Mouse (Mus musculus) neural tube, embryonic 10.5 days (tissue): ENCODE measurements around the gene Olfr1238.

Source experiments
- DNase-seq: peaks from one replicate; pipeline ENCODE4 v3.0.0-alpha.2; 2017; ENCODE audit warnings: low spot score; ENCODE audit errors: extremely low spot score

Olfr1238 gene

DNA sequence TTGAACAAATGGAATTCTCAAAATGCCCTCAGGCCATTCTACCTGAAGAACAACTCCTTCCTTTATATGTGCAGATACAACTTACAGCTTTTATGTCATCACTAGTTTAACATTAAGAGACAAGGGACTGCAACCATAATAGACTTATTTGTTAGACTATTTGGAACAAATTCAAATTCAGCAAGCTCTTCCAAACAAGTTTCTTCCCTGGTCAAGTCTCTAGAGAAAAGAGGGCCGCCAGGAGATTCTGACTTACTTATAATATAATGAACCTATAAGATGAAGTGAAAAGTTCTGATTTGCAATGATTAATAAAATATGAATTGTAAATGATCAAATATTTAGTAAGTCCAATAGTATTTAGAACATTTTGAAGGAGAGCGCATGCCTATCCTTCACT is at the start of gene Olfr1238:
Gene Olfr1238 (minus strand): TSS at position 101 of the 400 bp plus-strand sequence.
- no peak for DNase-seq

DNA sequence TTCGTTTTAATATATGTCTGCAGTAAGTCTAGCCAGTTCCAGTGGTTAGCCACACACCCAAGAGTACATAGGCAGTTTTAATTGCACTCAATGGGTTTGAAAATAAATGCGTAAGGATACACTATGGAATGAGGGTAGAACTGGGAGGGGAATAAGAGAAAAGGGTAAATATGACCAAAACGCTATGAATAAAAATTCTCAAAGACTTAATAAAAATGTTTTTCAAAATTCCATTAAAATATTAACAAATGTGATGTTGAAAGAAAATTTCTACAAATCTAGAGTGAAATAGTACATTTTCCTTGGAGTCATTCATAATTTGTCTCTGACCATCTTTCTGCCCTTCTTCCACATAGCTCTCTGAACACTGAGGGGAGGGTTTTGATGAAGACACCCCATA is 33.4 kb upstream of the Olfr1238 start, which contains the start of gene Olfr1240:
Gene Olfr1240 (minus strand): TSS at position 101 of the 400 bp plus-strand sequence.
- no peak for DNase-seq

DNA sequence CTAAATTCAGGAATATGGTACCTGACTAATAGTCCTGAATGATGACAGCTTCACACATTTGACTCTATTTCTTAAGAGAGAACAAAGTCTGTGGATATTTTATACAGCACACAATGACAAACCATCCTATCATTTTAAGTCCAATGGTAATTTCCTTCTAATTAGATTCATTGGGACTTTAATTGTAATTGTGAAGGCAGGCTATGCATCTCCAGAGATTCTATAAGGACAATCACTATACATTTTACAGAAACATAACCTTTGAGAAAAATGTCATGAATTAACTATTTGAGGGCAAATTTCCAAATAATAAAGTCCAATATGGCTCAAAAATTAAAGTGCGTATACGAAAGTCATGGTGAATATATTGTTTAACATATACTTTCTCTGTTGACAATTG is 10.8 kb upstream of the Olfr1238 start, which contains the start of gene Olfr1239:
Gene Olfr1239 (minus strand): TSS at position 101 of the 400 bp plus-strand sequence.
- DNase-seq, result no peak

DNA sequence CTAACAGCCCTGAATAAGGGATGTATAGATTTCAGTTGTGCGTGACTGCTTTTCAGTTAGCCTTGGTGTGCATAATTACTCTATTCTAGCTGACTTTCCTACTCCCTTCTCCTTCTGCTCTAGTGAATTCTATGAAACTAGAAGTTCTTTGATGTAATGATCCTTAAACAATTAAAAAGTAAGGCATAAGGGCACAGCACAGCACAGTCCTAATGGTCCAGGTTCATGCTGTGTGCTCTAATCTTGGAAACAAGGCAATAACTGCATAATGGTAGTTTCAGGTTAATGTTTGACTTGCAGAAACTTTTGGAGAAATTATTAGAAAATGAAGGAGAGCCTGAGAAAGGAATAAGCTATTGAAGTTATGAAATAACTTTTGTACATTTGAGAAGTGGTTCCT is 5.1 kb upstream of the Olfr1238 start:
- no peak for DNase-seq

DNA sequence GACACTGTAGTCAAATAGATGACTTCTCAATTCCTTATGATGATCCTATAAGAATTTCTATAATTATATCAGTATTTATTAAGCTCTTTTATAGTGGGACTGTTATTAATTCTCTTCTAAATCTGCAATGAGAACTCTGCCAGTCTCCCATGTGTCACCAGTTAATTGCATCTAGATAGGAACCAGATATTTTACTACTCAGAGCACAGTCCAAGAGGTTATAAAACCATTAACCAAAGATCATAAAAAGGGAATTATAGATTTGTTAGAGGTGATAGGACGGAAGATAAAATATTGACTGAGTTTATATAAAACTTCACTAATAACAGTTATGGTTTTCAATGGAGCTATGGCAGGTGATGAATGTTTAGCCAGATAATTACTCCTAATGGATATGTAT is 8.6 kb downstream of the Olfr1238 start:
- no peak for DNase-seq

DNA sequence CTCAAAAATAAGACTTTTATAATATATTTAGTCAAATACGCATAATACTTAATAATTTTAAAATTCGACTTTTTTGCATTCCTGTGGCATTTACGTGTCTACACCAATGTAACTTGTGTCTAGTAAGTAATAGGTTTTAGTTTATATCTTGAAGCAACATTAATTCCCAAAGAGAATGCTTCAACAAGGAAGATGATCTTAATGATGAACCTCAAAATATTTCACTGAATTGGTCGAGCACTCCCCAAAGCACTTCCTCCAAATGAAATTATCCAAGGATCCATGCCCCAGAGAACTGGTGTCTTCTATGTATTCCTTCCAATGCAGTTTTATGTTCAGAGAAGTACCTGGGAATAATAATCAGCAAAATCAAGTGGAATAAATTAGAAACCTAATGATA is 44.7 kb downstream of the Olfr1238 start, which contains the start of gene Olfr1234:
Gene Olfr1234 (minus strand): TSS at position 101 of the 400 bp plus-strand sequence.
- no peak for DNase-seq
